Mouse (Mus musculus): Measurements from ENCODE around the gene Fam135a. TPM values are rescaled to one million over a fixed set of nuclear protein-coding genes. Genes with fewer than 3 reads are reported as not detected.
A peak's percentile ranks its signal among the peaks of the same experiment; 100 is the strongest.

Gene Fam135a
- polyA plus RNA-seq, 1 experiment from 2014 or later: 53.7 TPM

DNA sequence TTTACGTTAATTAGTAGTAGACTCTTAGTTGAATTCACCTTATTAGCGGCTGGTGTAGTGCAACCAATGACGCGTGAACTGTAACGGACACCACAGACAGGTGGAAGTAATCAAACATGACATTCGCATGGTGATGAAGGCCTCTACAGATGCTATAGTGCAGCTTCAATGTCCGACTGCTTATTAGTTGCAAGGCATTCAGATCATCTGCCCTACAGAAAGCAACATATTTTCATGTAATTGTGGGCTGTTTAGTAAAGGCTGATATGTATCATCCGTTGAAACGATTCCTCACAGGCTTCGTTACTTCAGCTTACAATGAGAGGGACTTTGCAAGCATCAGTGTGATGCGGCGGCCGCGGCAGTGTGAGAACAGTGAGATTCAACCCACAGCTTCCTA, 44.4 kb downstream of the Fam135a start:
- no peak overlapping the region for H3K4me2 ChIP-seq (replicated peaks)
- H3K4me3 ChIP-seq: no peak overlapping the region
- no peaks in the 10 kb centered on the region for H3K9me3 ChIP-seq
- 91% methylated on average over 14 of the region's 14 CpGs for WGBS
- H3K9ac ChIP-seq: no peak overlapping the region
- H3K36me3 ChIP-seq: no peaks in the 10 kb centered on the region; the same call in none of the 2 replicates
- ATAC-seq (ENCODE audit: insufficient number of reproducible peaks, insufficient read depth, low FRiP score, low TSS enrichment): no peak
- no peaks in the 10 kb centered on the region for H3K27me3 ChIP-seq
- no peak overlapping the region for H3K27ac ChIP-seq
- no peaks in the 10 kb centered on the region for H3K4me1 ChIP-seq

DNA sequence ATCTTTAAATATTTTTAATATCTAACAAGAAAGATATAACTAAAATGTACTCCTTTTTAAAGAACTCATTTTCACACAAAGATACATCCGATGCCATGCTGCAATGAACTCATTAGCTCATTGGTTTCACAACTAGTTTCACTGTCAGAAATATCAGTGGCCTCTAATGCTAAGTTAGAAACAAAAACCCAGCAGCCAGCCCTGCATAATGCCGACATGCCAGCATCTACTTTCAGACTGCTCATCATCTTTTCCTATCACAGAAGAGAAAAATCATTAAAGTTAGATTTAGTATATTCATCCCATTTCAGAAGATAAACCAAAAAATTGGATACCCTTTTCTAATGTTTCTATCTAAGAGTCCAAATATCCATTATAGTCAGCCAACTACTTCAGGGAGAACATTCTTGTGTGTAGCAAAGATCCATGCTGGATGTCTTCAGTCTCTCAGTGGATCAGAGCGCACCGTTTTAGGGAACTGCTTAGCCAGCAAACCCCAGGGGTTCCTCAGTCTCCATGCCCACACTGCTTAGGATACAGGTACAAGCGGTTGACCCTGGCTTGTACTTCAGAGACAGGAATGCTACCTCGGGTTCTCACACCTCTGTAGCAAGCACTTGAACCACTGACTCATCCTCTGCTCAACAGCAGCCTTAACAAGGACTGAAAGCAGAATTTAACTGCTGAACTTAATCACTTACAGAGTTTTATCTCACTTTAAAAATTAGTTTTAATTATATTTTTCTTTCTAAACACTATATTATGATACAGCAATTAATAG, 53.2 kb downstream of the Fam135a start:
- Histone ChIP-seq H3K9ac (no peak overlapping the region), H3K27me3 (no peaks in the 10 kb centered on the region), H3K9me3 (no peaks in the 10 kb centered on the region), H3K27ac (no peak overlapping the region), H3K36me3 (peaks cover 5% of the 10 kb centered on the region), H3K4me3 (no peak overlapping the region), H3K4me1 (no peaks in the 10 kb centered on the region), H3K4me2 (replicated peaks) (no peak overlapping the region)
- ATAC-seq (ENCODE audit: insufficient number of reproducible peaks, insufficient read depth, low FRiP score, low TSS enrichment): no peak
- WGBS: 74% methylated on average over 6 of the region's 6 CpGs

DNA sequence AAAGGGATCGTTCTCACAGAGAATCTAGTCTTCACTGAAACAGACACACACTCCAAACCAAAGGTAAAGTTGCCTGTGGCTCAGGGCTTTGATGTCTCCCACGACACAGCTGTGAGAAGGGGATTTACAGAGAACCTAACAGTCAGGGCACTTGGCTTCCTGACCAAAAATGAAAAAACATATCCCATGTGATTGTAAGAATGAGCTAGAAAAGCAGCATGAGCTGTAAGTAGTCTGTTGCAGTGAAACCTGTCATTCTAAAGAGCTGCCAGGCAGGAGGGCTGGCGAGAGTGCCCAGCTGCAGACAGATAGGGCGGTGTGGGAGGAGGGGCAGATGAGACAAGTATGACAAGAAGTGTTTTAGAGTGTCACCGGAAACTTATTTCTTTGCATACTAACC, 54.5 kb downstream of the Fam135a start:
- H3K9ac ChIP-seq: no peak overlapping the region
- H3K4me2 ChIP-seq (replicated peaks): no peak overlapping the region
- H3K27ac ChIP-seq: no peak overlapping the region
- no peak for ATAC-seq (ENCODE audit: insufficient number of reproducible peaks, insufficient read depth, low FRiP score, low TSS enrichment)
- no peaks in the 10 kb centered on the region for H3K27me3 ChIP-seq
- WGBS: 82% methylated on average over 5 of the region's 5 CpGs
- H3K4me1 ChIP-seq: no peaks in the 10 kb centered on the region
- H3K9me3 ChIP-seq: no peaks in the 10 kb centered on the region
- no peak overlapping the region for H3K4me3 ChIP-seq
- peaks cover 10% of the 10 kb centered on the region; the same call in 1 of the 2 replicates for H3K36me3 ChIP-seq

DNA sequence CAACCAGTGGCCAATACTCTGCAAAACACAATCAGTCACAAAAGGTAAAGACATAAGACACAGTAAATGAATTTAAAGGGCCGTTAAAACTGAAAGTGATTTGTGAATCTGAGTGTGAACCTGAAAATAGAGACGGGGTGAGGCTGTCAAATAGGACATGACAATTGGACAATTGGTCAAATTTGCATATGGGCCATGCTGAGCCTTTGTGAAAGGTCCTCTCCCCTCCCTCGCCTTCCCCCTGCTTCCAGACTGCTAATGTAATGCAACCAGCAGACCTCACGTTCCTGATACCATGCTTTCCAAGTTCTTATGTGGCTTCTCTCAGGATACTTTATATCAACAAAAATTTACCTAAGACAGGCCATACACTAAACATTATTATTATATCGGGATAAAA, 57.1 kb downstream of the Fam135a start:
- Histone ChIP-seq H3K9ac (no peak overlapping the region), H3K36me3 (peaks cover 10% of the 10 kb centered on the region; the same call in 1 of the 2 replicates), H3K27ac (no peak overlapping the region), H3K9me3 (no peaks in the 10 kb centered on the region), H3K27me3 (no peaks in the 10 kb centered on the region), H3K4me1 (no peaks in the 10 kb centered on the region), H3K4me2 (replicated peaks) (no peak overlapping the region), H3K4me3 (no peak overlapping the region)
- WGBS: 76% methylated on average over 5 of the region's 5 CpGs
- ATAC-seq (ENCODE audit: insufficient number of reproducible peaks, insufficient read depth, low FRiP score, low TSS enrichment): no peak

- Histone ChIP-seq H3K27ac (no peak overlapping the region), H3K27me3 (no peaks in the 10 kb centered on the region), H3K4me3 (no peak overlapping the region), H3K9me3 (no peaks in the 10 kb centered on the region), H3K4me2 (replicated peaks) (no peak overlapping the region), H3K36me3 (peaks cover 5% of the 10 kb centered on the region; the same call in 1 of the 2 replicates), H3K9ac (no peak overlapping the region), H3K4me1 (no peaks in the 10 kb centered on the region)
- ATAC-seq (ENCODE audit: insufficient number of reproducible peaks, insufficient read depth, low FRiP score, low TSS enrichment): no peak
- 86% methylated on average over 2 of the region's 2 CpGs for WGBS
Measured at GRCm38 (mm10) chr1:24033759-24034423, 66.2 kb downstream of the Fam135a start.

DNA sequence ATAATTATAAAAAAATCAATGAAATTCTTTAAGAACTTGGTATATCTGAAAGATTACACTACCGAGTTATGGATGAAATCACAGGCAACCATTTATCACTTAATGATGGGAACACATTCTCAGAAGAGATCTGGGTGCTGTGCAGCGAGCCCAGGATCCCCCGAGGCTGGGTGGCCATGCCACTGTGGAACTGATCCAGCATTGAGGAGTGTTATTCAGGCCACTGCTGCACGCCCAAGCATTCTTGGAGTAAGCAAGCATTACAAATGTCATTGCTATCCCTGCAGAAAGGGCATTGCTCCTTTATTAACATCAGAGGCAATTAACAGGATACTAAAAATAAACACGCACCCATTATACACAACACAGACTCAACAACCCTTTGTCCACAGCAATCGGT, 89.3 kb downstream of the Fam135a start:
- H3K9ac ChIP-seq: no peak overlapping the region
- ATAC-seq (ENCODE audit: insufficient number of reproducible peaks, insufficient read depth, low FRiP score, low TSS enrichment): no peak
- no peaks in the 10 kb centered on the region for H3K9me3 ChIP-seq
- no peaks in the 10 kb centered on the region for H3K27me3 ChIP-seq
- H3K4me3 ChIP-seq: no peak overlapping the region
- WGBS: 92% methylated on average over 6 of the region's 6 CpGs
- no peak overlapping the region for H3K27ac ChIP-seq
- peaks cover 9% of the 10 kb centered on the region; the same call in 1 of the 2 replicates for H3K36me3 ChIP-seq
- H3K4me1 ChIP-seq: no peaks in the 10 kb centered on the region
- no peak overlapping the region for H3K4me2 ChIP-seq (replicated peaks)

GRCm38 (mm10) chr1:24010016-24010415, 90.1 kb downstream of the Fam135a start:
- no peaks in the 10 kb centered on the region for H3K4me1 ChIP-seq
- H3K9me3 ChIP-seq: no peaks in the 10 kb centered on the region
- no peak overlapping the region for H3K4me3 ChIP-seq
- H3K36me3 ChIP-seq: peaks cover 9% of the 10 kb centered on the region; the same call in 1 of the 2 replicates
- no peak overlapping the region for H3K27ac ChIP-seq
- WGBS: 90% methylated on average over 6 of the region's 6 CpGs
- H3K9ac ChIP-seq: no peak overlapping the region
- no peak overlapping the region for H3K4me2 ChIP-seq (replicated peaks)
- no peaks in the 10 kb centered on the region for H3K27me3 ChIP-seq
- no peak for ATAC-seq (ENCODE audit: insufficient number of reproducible peaks, insufficient read depth, low FRiP score, low TSS enrichment)

GRCm38 (mm10) chr1:24007621-24008020, 92.5 kb downstream of the Fam135a start:
- Histone ChIP-seq H3K36me3 (peaks cover 4% of the 10 kb centered on the region; the same call in 1 of the 2 replicates), H3K27ac (no peak overlapping the region), H3K4me3 (no peak overlapping the region), H3K4me2 (replicated peaks) (no peak overlapping the region), H3K9ac (no peak overlapping the region), H3K4me1 (no peaks in the 10 kb centered on the region), H3K27me3 (no peaks in the 10 kb centered on the region), H3K9me3 (no peaks in the 10 kb centered on the region)
- ATAC-seq (ENCODE audit: insufficient number of reproducible peaks, insufficient read depth, low FRiP score, low TSS enrichment): no peak
- 90% methylated on average over 8 of the region's 8 CpGs for WGBS

DNA sequence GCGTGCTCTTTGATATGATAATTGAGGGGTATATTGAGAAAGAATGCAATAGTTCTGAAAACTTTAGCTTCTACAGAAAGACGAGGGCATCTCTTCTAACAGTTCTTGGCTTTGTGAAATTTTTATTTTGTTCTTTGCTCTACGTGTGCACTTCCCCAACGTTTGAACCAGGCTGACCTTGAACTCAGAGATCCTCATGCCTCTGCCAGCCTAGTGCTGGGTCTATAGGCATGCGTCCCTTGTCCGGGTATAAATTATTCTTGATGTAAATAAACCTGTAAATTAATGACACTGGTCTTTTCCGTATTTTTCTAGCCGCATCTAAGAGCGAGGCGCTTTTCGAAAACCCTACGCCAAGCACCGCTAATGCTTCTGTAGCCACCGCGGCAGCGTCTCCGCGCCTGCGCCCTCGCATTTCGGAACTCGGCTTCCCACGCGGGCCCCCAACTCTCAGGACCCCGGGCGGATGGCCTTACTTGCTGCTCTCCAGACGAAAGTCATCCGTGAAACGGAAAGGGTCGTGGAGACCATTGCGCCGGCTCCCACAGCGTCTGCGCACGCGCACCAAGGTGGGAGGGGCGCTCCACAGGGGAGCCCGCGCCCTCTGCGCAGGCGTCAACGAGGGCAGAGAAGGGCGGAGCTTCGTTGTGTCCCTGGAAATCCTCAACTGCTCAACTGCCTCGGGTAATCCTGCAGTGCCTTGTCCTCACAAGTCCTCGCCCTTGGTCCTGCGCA, 94.9 kb downstream of the Fam135a start, which contains the start of gene Sdhaf4:
Gene Sdhaf4, minus strand, starts transcription at position 587 of the 735 bp plus-strand sequence.
- peak within 1 kb of the TSS; percentile 59 for H3K4me2 ChIP-seq (replicated peaks)

GRCm38 (mm10) chr1:23999318-23999717, 100.8 kb downstream of the Fam135a start:
- WGBS: 91% methylated on average over 5 of the region's 5 CpGs
- no peak for ATAC-seq (ENCODE audit: insufficient number of reproducible peaks, insufficient read depth, low FRiP score, low TSS enrichment)
- Histone ChIP-seq H3K4me2 (replicated peaks) (no peak overlapping the region), H3K9me3 (no peaks in the 10 kb centered on the region), H3K4me1 (no peaks in the 10 kb centered on the region), H3K27me3 (no peaks in the 10 kb centered on the region), H3K4me3 (no peak overlapping the region), H3K36me3 (peaks cover 20% of the 10 kb centered on the region), H3K27ac (no peak overlapping the region), H3K9ac (no peak overlapping the region)

More for the DNA sequence above, 94.9 kb downstream of the Fam135a start, which contains the start of gene Sdhaf4:
- 2% methylated on average over 47 of the region's 47 CpGs for WGBS
- Histone ChIP-seq H3K27ac (peak within 1 kb of the TSS; percentile 91), H3K27me3 (no peaks in the 10 kb centered on the region), H3K9ac (peak within 1 kb of the TSS; percentile 71), H3K4me3 (peak within 1 kb of the TSS; percentile 62), H3K4me1 (no peaks in the 10 kb centered on the region), H3K9me3 (no peaks in the 10 kb centered on the region), H3K36me3 (peaks cover 12% of the 10 kb centered on the region)
- peak; percentile 97 for ATAC-seq (ENCODE audit: insufficient number of reproducible peaks, insufficient read depth, low FRiP score, low TSS enrichment)

DNA sequence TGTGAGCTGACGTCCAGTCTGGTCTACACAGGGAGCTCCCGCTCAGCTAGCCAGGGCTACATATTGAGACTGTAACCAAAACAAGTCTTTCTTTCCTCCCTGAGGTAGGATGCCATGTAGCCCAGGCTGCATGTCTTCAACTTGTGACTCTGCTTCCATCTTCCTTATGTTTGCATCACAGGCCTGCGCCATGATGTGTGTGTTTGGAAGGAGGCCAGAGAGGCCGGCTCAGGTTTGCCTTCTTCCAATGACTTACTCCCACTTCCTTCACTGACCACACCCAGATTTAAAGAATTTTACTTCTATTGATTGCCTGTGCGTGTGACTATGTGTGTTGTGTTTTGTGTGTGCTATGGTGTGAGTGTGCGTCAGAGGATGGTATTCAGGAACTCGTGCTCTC, 101.3 kb downstream of the Fam135a start:
- peaks cover 20% of the 10 kb centered on the region for H3K36me3 ChIP-seq

More for the DNA sequence above, 101.3 kb downstream of the Fam135a start:
- no peak overlapping the region for H3K4me3 ChIP-seq
- no peak overlapping the region for H3K27ac ChIP-seq
- no peaks in the 10 kb centered on the region for H3K27me3 ChIP-seq
- no peak overlapping the region for H3K9ac ChIP-seq
- no peak for ATAC-seq (ENCODE audit: insufficient number of reproducible peaks, insufficient read depth, low FRiP score, low TSS enrichment)
- H3K4me1 ChIP-seq: no peaks in the 10 kb centered on the region
- no peak overlapping the region for H3K4me2 ChIP-seq (replicated peaks)
- WGBS: 96% methylated on average over 7 of the region's 7 CpGs
- no peaks in the 10 kb centered on the region for H3K9me3 ChIP-seq

Data from embryonic facial prominence, embryonic 12.5 days (tissue).